Mouse (Mus musculus): ENCODE data around the gene Nxf1. TPM values are rescaled to one million over a fixed set of nuclear protein-coding genes. Genes with fewer than 3 reads are reported as not detected.
"Not testable (repeated sequence)": the region's sequence is repeated elsewhere in the genome, so short reads cannot be mapped to it uniquely, and the experiment has no call there.

Nxf1 gene
- polyA plus RNA-seq, 1 experiment from 2014 or later, result 194 TPM

DNA sequence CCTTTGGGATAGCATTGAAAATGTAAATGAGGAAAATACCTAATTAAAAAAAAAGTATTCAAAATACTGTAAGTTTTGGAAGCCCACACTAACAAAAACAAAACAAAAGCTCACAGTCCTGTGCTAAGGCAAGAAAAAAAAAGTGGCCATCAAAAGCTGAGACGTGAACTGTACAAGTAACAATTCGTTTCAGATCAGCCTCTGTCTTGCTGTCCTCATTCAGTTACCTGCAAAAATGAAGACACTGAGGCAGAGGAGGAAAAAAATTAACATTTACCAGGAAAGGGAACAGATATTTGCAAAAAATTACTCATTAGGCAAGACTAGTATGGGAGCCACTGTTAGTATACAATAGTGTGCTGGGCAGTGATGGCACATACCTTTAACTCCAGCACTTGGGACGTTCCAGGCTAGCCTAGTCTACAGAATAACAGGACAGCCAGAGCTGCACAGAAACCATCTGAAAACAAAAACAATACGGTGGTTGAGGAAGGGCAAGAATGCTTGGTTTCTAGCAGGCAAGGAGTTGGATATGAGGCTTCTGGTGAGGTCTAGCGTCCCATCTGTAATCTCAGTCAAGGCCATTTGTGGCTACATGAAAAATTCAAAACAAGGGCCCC, 29.3 kb upstream of the Nxf1 start:
- Histone ChIP-seq H3K36me3 (ENCODE audit: poor library complexity, severe bottlenecking) (peaks cover 28% of the 10 kb centered on the region), H3K4me2 (no peak overlapping the region), H3K9ac (no peak overlapping the region), H3K27me3 (no peaks in the 10 kb centered on the region), H3K9me3 (replicated peaks) (no peaks in the 10 kb centered on the region), H3K4me1 (peaks cover 26% of the 10 kb centered on the region), H3K4me3 (no peak overlapping the region), H3K27ac (no peak overlapping the region)
- WGBS, result 19% methylated on average over 5 of the region's 5 CpGs
- no peak for ATAC-seq

DNA sequence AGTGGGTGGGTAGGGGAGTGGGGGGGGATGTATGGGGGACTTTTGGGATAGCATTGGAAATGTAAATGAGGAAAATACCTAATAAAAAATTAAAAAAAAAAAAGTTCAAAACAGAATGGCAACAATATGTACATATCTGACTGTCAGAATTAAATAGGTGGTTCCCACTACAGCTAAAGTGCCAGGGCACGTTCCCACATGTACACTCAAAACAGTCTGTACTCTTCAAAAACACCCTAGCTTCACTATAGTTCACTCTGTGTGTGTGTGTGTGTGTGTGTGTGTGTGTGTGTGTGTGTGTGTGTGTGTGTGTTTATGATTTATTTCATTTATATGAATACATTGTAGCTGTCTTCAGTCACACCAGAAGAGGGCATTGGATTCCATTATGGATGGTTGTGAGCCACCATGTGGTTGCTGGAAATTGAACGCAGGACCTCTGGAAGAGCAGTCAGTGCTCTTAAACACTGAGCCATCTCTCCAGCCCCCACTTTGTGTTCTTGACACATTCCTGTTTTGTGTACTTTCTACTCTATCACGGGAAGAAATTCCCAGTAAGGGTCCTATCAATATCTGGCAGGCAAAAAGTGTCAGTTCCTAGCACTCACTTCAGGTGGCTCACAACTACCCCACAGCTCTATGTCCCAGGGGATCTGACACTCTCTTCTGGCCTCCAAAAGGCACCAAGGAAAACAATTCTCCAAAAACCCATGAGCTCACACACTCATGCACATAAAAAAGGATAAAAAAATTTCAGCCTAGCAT, 28.4 kb upstream of the Nxf1 start:
- 43% methylated on average over 3 of the region's 3 CpGs for WGBS
- Histone ChIP-seq H3K4me1 (peaks cover 26% of the 10 kb centered on the region), H3K36me3 (ENCODE audit: poor library complexity, severe bottlenecking) (peaks cover 28% of the 10 kb centered on the region)
- H3K27ac ChIP-seq; H3K4me3 ChIP-seq; H3K4me2 ChIP-seq; H3K9ac ChIP-seq; H3K27me3 ChIP-seq; ATAC-seq; H3K9me3 ChIP-seq (replicated peaks): not testable (repeated sequence)

DNA sequence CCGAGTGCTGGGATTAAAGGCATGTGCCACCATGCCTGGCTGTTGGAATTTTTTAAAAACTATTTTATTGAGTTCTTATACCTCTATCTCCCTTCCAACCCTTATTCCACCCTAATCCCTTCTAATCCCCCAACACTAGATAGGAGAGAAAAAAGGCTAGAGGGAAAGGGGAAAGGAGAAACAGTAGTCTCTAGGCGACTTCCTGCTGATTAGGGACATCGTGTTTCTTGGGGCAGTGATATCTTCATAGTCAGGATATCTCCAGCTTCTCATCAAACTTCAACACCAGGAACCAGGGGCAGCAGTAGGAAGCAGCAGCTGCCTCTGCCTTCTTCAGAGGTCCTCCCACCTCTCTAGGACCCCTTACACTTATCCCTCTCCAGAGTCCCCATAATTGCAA, 22.5 kb upstream of the Nxf1 start:
- WGBS, result 77% methylated on average over 3 of the region's 3 CpGs
- peak overlapping the region; percentile 30; the same call in 1 of the 2 replicates for H3K9ac ChIP-seq
- peaks cover 20% of the 10 kb centered on the region for H3K36me3 ChIP-seq (ENCODE audit: poor library complexity, severe bottlenecking)
- H3K27me3 ChIP-seq, result no peaks in the 10 kb centered on the region
- H3K4me2 ChIP-seq, result no peak overlapping the region
- no peak overlapping the region for H3K27ac ChIP-seq
- no peak for ATAC-seq
- peaks cover 16% of the 10 kb centered on the region for H3K4me1 ChIP-seq
- H3K9me3 ChIP-seq (replicated peaks), result no peaks in the 10 kb centered on the region
- H3K4me3 ChIP-seq, result no peak overlapping the region

DNA sequence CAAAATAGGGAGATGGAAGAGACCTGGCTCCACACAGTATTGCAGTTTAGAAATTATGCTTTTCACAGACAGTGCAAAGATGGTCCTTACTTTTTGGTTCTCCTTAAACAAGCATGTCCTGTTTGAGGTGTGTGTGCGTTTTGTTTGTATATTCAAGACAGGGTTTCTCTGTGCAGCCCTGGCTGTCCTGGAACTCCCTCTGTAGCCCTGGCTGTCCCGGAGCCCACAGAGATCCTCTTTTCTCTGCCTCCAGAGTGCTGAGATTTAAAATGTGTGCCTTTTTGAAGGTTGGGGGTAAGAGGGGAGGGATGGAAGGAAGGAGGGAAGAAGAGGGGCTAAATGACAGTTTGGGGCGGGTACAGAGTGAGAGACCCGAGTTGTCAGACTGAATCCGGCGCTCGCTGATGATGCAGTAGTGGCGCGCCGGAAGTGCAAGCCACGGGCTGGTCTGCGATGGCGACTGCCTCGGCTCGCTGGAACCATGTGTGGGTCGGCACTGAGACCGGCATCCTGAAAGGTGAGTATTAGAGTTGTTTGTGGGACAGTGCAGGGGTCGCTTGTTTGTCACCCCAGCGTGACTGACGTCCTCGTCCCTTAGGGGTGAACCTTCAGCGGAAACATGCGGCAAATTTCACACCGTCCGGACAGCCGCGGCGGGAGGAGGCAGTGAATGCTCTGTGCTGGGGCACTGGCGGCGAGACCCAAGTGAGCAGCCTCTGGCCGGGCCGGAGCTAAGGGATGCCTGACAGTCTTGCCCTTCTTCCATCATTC, 21.3 kb upstream of the Nxf1 start, which contains the start of gene Wdr74:
Gene Wdr74 (plus strand): TSS at position 439 of the 771 bp plus-strand sequence.
- under 1% methylated on average over 32 of the region's 32 CpGs for WGBS
- H3K27ac ChIP-seq, result peak within 1 kb of the TSS; percentile 67
- ATAC-seq, result peak; percentile 98

DNA sequence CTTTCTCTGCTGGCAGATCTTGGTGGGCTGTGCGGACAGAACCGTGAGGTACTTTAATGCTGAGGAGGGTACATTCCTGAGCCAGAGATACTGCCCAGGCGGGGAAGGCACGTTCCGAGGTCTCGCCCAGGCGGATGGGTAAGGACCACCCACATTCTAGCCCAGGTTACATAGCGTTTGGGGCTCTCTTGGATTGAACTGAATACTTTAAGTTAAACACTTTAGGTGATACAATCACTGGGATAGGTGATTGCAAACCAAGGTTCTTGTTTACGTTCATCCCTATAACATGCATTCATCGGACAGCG, 20.8 kb upstream of the Nxf1 start:
- 3% methylated on average over 11 of the region's 11 CpGs for WGBS
- no peak for ATAC-seq
- Histone ChIP-seq H3K4me3 (peak overlapping the region; percentile 95), H3K27me3 (no peaks in the 10 kb centered on the region), H3K27ac (peak overlapping the region; percentile 57), H3K36me3 (ENCODE audit: poor library complexity, severe bottlenecking) (peaks cover 33% of the 10 kb centered on the region), H3K9me3 (replicated peaks) (no peaks in the 10 kb centered on the region), H3K4me2 (peak overlapping the region; percentile 94), H3K4me1 (peaks cover 25% of the 10 kb centered on the region), H3K9ac (peak overlapping the region; percentile 81)

More for the DNA sequence above, 21.3 kb upstream of the Nxf1 start, which contains the start of gene Wdr74:
- H3K9me3 ChIP-seq (replicated peaks), result no peaks in the 10 kb centered on the region
- peaks cover 32% of the 10 kb centered on the region for H3K36me3 ChIP-seq (ENCODE audit: poor library complexity, severe bottlenecking)
- H3K4me1 ChIP-seq, result peaks cover 20% of the 10 kb centered on the region
- peak within 1 kb of the TSS; percentile 81 for H3K9ac ChIP-seq
- H3K4me2 ChIP-seq, result peak within 1 kb of the TSS; percentile 94
- no peaks in the 10 kb centered on the region for H3K27me3 ChIP-seq
- peak within 1 kb of the TSS; percentile 95 for H3K4me3 ChIP-seq

DNA sequence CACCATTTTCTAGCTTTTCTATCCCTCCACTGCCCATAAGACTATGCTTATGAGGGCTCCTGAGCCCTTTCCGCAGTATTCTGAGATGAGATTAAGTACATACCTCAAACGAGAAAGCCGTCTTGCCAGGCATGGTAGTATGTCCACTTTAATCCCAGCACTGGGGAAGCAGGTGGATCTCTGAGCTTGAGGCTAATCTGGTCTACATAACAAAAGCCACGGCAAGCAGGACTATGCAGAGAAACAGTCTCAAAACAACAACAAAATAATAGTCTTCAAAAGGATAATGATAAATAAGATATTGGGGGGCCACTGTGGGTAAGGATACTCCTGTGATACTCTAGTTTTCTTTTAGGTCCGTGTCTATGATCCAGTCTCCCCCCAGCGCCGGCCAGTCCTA, 18.0 kb upstream of the Nxf1 start:
- Histone ChIP-seq H3K4me3 (no peak overlapping the region), H3K9me3 (replicated peaks) (no peaks in the 10 kb centered on the region), H3K36me3 (ENCODE audit: poor library complexity, severe bottlenecking) (peaks cover 46% of the 10 kb centered on the region), H3K4me1 (peaks cover 38% of the 10 kb centered on the region), H3K27me3 (no peaks in the 10 kb centered on the region), H3K9ac (no peak overlapping the region), H3K27ac (no peak overlapping the region), H3K4me2 (no peak overlapping the region)
- no peak for ATAC-seq
- WGBS, result 95% methylated on average over 7 of the region's 7 CpGs

DNA sequence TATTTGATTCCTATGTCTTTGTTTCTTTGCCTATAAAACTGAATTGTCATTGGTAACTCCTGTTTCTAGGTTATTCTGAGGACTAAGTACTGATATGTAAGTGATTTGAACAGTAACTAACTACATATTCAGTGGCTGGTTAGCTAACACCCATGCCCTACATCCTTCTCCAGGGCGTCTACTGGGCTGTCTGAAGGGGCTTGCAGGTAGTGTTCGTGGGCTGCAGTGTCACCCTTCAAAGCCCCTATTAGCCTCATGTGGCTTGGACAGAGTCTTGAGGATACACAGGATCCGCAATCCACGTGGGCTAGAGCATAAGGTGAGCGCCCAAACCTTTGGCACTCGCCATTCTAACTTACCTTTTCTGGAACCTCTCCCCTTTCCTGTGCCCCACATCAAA, 17.2 kb upstream of the Nxf1 start:
- H3K27ac ChIP-seq, result no peak overlapping the region
- H3K4me2 ChIP-seq, result no peak overlapping the region
- peaks cover 52% of the 10 kb centered on the region for H3K36me3 ChIP-seq (ENCODE audit: poor library complexity, severe bottlenecking)
- no peak overlapping the region for H3K4me3 ChIP-seq
- WGBS, result 92% methylated on average over 6 of the region's 6 CpGs
- H3K9me3 ChIP-seq (replicated peaks), result no peaks in the 10 kb centered on the region
- H3K9ac ChIP-seq, result no peak overlapping the region
- H3K4me1 ChIP-seq, result peaks cover 38% of the 10 kb centered on the region
- H3K27me3 ChIP-seq, result no peaks in the 10 kb centered on the region
- ATAC-seq, result no peak

DNA sequence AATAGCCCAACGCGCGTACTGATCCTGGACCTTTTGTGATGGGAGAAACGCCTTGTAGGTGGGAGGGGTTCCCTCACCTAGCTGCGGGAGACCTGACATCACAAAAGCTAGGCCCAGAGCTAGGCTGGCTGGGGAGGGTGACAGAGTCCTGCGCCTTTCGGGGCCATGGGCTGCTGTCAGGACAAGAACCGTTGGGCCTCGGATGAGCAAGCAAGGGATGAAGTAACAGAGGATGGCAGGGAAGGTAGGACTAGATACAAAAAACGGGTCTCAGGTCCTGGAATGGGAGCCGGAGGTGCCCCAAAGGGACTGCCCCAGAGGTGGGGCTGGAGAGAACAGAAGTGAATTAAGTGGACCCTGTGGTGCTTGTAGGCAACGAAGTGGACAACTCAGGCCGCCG, 16.3 kb upstream of the Nxf1 start, which contains the start of gene 1700092M07Rik:
Gene 1700092M07Rik (plus strand): TSS at position 116 of the 400 bp plus-strand sequence.
- ATAC-seq, result no peak

DNA sequence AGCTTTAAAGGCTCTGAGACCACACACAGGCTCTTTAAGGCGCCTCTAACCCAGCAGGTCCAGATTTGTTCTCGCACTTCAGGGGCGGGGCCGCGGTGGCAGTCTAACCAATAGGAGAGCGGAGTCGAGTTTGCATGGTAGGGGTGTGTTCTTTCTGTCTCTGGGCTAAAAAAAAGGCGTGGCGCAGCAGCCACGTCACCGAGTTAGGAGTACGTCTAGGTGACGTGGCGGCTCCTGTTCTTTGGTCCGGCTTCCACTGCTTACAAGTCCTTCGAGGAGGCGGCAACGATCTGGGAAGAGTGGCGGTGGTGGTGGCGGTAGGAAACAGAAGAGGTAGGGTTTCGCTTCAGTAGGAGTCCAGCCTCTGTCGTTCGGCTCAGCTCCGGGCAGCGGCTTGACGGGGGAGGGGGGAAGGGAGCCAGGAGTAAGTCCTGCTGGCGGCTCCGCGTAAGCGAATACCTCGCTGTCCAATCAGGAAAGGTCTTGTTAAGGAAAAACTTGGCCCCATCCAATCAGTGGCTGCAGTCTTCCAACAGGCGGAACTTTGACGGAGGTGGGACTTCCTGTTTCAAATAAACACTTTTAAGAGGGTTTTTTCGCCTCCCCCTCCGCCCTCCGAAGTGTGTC, 15.5 kb upstream of the Nxf1 start, which contains the start of gene Stx5a:
Gene Stx5a (plus strand): TSS at position 171 of the 627 bp plus-strand sequence.
- peak within 1 kb of the TSS; percentile 98 for H3K4me2 ChIP-seq

More for the DNA sequence above, 16.3 kb upstream of the Nxf1 start, which contains the start of gene 1700092M07Rik:
- Histone ChIP-seq H3K4me2 (peak within 1 kb of the TSS; percentile 98), H3K9me3 (replicated peaks) (no peaks in the 10 kb centered on the region), H3K27ac (peak within 1 kb of the TSS; percentile 94), H3K4me3 (peak within 1 kb of the TSS; percentile 97), H3K36me3 (ENCODE audit: poor library complexity, severe bottlenecking) (peaks cover 62% of the 10 kb centered on the region), H3K9ac (peak within 1 kb of the TSS; percentile 90), H3K4me1 (peaks cover 34% of the 10 kb centered on the region), H3K27me3 (no peaks in the 10 kb centered on the region)
- WGBS, result 62% methylated on average over 14 of the region's 14 CpGs

DNA sequence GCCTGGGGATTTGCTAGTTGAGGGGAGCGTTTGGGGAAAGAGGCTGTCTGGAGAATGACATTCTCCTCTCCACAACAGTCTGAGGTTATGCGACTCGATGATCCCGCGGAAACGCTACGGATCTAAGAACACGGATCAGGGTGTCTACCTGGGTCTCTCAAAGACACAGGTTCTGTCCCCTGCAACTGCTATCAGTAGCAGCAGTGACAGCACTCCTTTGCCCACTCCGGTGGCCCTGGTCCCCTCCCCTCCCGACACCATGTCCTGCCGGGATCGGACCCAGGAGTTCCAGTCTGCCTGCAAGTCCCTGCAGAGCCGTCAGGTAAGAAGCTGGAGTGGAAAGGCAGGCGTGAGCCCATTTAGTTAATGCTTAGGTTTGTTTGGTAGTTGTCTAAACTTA, 14.7 kb upstream of the Nxf1 start:
- no peaks in the 10 kb centered on the region for H3K27me3 ChIP-seq
- H3K4me3 ChIP-seq, result peak overlapping the region; percentile 97
- WGBS, result 23% methylated on average over 14 of the region's 14 CpGs
- peak overlapping the region; percentile 98 for H3K4me2 ChIP-seq
- no peaks in the 10 kb centered on the region for H3K9me3 ChIP-seq (replicated peaks)
- H3K4me1 ChIP-seq, result peaks cover 22% of the 10 kb centered on the region
- peaks cover 78% of the 10 kb centered on the region for H3K36me3 ChIP-seq (ENCODE audit: poor library complexity, severe bottlenecking)
- ATAC-seq, result no peak
- peak overlapping the region; percentile 90 for H3K9ac ChIP-seq
- H3K27ac ChIP-seq, result peak overlapping the region; percentile 58; the same call in 1 of the 2 replicates

More for the DNA sequence above, 15.5 kb upstream of the Nxf1 start, which contains the start of gene Stx5a:
- H3K4me3 ChIP-seq, result peak within 1 kb of the TSS; percentile 97
- peak within 1 kb of the TSS; percentile 90 for H3K9ac ChIP-seq
- peaks cover 70% of the 10 kb centered on the region for H3K36me3 ChIP-seq (ENCODE audit: poor library complexity, severe bottlenecking)
- peak; percentile 99 for ATAC-seq
- H3K27me3 ChIP-seq, result no peaks in the 10 kb centered on the region
- under 1% methylated on average over 36 of the region's 36 CpGs for WGBS
- H3K27ac ChIP-seq, result peak within 1 kb of the TSS; percentile 94
- H3K9me3 ChIP-seq (replicated peaks), result no peaks in the 10 kb centered on the region
- H3K4me1 ChIP-seq, result peaks cover 29% of the 10 kb centered on the region

DNA sequence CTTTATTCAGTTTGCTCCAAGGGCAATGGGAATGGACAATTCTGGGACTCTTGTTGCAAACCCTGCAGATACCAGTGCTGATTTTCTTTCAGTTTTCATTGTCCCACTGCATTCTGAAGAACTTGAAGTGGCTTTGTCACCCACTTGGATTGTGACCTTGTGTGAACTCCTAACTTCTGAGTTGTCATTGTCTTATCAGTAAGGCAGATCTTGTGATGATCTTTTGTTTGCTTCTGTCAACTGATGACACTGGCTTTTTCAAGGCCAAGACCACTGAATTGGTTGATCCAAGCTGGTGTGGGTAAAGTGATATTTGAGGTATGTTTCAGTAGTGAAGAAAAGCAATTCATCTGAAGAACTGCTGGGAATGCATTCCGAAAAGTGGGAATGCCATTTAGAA, 11.5 kb upstream of the Nxf1 start:
- no peak for ATAC-seq
- WGBS, result 98% methylated on average over 1 of the region's 1 CpGs
- H3K9ac ChIP-seq, result no peak overlapping the region
- no peak overlapping the region for H3K4me2 ChIP-seq
- H3K9me3 ChIP-seq (replicated peaks), result no peaks in the 10 kb centered on the region
- peaks cover 19% of the 10 kb centered on the region for H3K4me1 ChIP-seq
- H3K36me3 ChIP-seq (ENCODE audit: poor library complexity, severe bottlenecking), result peaks cover 80% of the 10 kb centered on the region
- no peak overlapping the region for H3K4me3 ChIP-seq
- H3K27ac ChIP-seq, result no peak overlapping the region
- H3K27me3 ChIP-seq, result no peaks in the 10 kb centered on the region

Data from forebrain, embryonic 13.5 days (tissue).